Mouse (Mus musculus) CH12.LX (cell line): ENCODE results near the gene Samd10.

Experiments used
- CTCF ChIP-seq, 2 experiments: IDR thresholded peaks in 1 of 2; conservative IDR thresholded peaks in 1 of 2; 2 replicates each; pipeline ENCODE4 v1.5.1; 2011 to 2012; ENCODE audit warnings: low read depth in 2 of 2, low read length in 2 of 2, improper control_type of control experiment in 1 of 2, inconsistent platforms in 1 of 2, mild to moderate bottlenecking in 1 of 2, moderate library complexity in 1 of 2
- ELF1 ChIP-seq: IDR thresholded peaks from 2 replicates; pipeline ENCODE4 v1.6.1; 2014; ENCODE audit warnings: low read depth, mild to moderate bottlenecking, inconsistent platforms, low read length, improper control_type of control experiment

- TF ChIP-seq CTCF (conservative IDR thresholded peaks at IDR 0.05 in 1 of 2, IDR thresholded peaks at IDR 0.05 in 1 of 2; ENCODE audit: low read depth in 2 of 2, low read length in 2 of 2): no peak
- TF ChIP-seq ELF1: no peak
These were observed 29.2 kb downstream of the Samd10 start for GRCm38 (mm10) chr2:181569856-181570255.
